Mouse (Mus musculus) adrenal gland, adult (tissue): ENCODE data around the gene Slc1a1.
A peak's percentile ranks its signal among the peaks of the same experiment; 100 is the strongest.

ENCODE experiments used
- DNase-seq, 2 experiments: peaks; one replicate each; pipeline ENCODE4 v3.0.0; 2022 to 2023; ENCODE audit warnings: low spot score in 1 of 2; ENCODE audit not compliant: inconsistent age in 2 of 2

Gene Slc1a1

DNA sequence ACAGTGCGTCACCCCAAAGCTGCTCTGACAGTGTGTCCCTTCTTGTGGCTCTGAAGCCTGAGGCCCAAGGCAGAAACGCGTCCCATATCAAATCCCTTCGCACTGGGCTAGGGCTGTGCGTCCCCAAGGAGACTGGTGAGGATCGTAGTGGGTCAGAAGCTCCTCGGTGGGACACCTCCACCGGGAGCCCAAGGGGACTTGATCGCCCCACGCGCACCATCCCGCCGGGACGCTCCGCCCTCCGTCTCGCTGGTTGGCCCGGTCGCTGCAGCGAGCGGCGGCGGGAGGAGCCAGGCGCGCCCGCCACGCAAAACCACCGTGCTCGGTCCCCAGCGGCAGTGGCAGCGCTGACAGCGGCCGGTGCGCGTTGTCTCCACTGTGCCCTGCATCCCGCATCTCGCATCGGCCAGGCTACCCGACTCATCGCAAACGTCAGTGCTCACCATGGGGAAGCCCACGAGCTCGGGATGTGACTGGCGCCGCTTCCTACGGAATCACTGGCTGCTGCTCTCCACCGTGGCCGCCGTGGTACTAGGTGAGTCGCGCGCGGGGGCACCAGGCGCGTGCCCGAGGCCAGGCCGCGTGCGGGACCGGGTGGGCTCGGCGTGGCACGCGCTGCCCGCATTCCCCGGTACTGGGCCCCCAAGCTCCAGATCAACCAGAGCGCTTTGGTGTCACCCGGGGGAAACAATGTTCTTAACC, at the start of gene Slc1a1:
TSS of gene Slc1a1 (plus strand) at position 252 of the 702 bp plus-strand sequence.
- DNase-seq = peak; percentile 54 to 85

DNA sequence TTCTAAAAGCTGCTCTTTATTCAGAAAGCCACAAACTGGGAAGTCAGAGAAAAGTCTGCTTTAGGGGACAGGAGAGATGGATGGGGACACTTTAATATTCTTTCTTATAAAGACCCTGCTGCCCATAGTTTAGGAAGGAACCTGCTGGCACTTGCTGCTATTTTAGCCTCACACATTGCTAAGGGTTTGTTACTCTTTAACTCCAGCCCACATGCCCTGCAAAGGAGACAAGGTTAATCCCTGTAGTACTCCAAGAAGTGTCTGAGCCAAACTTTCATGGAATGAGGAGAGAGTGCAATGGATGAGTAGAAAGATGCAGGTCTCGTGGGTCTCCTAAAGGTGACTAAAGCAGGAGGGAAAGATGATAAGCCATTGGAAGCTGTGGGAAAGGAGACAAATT, 44.7 kb upstream of the Slc1a1 start:
- no peak for DNase-seq

DNA sequence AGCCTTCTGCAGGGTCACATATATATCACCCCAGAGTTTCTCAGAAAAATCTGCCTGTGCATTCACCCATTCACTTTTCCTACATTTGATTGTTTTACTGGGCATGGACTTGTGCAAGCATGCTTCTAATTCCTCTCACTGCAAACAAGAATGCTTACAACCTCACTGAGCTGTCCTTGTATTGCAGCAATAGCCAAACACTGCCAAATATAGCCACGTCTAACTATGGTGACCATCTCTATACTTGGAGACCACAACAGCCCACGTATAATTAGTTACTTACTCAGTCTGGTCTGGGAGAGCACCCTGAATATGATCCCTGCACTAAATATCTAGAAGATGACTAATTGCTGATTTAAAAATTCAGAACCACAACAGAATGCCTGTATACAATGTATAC, 41.5 kb upstream of the Slc1a1 start:
- DNase-seq = no peak

DNA sequence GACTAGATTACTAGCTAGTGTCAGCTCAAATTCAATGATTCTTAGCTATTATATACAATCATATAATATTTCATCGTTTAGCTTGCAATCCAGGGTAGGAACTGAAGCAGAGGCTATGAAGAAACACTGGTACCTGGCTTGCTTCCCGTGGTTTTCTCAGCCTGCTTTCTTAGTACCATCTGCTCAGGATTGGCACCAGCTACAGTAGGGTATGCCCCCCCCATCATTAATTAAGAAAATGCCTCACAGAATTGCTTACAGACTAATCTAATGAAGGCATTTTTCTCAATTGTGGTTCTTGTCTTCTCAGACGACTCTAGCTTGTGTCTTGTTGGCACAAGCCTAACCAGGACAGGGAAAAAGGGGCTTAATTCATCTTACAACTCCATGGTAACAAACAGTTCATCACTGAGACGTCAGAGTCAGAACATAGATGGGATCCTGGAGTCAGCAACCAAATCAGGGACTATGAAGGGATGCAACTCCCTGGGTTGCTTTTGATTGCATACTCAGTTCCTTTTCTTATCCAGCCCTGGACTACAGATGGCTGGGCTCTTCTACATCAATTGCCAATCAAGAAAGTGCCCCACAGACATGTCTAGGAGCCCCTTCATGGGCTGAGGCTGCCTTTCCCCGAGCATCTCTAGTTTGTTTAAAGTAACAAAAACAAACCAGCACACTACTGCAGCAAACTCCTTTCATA, 38.6 kb upstream of the Slc1a1 start:
- no peak for DNase-seq

DNA sequence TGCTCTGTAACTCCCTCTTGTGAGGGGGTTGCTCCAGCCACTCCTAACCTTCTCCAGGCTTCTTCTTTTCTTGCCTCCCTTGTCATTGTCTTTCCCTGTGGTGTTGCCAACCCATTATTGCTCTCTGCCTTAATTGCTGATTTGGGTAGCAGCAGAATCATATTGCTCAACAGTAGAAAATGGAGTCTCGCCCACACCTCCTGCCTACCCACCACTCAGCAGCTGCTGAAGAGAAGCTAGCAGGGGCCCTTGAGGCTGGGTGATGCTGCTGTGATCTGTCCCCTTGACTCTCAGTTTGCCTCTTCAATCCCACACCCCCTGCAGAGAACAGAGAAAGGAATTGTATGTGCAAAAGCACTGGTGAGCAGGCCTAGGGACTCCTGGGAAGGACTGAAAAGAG, 37.9 kb upstream of the Slc1a1 start:
- no peak for DNase-seq

DNA sequence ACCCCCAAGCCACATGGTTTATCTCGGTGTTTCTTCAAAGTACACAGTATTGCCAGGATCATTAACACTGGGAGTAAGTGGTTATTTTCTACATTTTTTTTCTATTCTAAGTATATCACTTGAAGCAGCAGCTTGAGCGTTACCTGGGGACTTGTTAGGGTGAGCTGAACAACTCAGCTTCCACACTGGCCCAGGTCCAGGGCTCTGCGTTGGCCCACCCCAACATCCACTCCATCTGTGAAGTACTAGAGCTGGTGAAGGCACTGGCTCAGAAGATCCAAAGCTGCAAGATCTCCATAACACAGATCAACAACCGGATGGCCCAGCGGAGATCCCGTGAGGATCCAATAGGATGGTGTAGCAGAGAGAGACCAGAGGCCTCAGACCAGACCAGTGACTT, 37.2 kb upstream of the Slc1a1 start:
- DNase-seq = no peak

DNA sequence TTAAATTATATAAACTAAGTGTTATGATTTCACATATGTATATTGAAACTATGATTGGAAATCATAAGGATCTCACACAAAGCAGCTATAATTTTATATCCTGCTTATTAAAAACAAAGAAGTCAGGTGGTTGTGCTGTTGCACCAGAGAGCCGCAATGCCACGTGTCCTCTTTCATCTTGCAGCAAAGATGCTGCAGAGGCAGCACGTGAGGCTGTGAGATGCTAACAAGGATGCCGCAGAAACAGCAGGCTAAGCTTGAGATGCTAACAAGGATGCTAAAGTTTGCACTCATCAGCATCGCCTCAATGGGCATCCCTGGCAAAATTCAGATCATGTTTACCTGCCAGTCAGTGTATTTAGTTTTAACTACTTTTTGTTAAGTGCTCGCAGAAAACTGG, 34.4 kb upstream of the Slc1a1 start:
- no peak for DNase-seq

DNA sequence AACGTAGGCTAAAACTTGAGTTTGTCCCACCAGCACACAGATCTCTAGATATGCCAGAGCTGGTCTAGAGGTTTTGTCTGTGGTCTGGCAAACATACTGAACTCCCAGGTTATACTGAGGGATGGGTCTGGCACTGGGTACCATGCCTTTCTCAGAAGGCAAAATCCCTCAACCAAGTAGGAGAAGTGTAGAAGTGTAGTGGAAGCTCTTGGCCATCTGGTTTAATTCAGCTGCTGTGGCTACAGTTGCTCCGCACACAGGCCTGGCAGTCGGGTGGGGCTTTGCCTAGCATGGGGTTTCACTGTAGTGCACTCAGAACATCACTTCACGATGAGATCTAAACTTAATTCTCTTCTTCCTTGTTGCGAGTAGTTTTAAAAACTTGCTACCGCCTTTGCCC, 28.6 kb upstream of the Slc1a1 start:
- DNase-seq = no peak

DNA sequence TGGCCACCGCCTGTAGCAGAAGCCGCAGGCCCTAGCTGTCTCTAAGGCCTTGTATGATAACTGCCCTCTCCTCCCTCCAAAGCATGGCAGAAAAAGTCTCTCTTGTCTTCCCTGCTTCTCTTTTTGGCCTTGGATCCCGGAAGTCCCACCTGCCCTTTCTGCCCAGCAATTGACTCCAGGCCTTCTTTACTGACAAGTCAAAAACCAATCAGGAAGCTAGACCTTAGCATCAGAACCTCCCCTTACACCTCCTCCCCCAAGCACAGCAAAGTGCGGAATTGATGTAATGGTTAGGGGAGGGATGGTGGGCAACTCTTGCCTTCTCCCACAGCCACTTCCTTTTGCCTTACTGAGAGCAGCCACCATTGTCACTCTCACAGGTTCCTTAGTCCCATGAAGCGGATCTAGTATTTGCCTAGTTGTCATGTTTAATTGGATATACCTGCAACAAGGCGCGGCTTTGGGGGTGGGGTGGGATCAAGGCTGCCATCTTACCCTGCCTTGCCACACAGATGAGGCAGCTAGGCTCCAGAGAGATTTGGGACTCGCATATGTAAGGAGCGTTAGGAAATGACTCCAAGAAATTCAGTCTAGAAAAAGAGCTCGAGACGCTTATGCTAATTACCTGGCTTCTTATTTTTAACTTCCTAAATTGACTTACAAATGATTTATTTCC, 27.9 kb upstream of the Slc1a1 start:
- DNase-seq = no peak

DNA sequence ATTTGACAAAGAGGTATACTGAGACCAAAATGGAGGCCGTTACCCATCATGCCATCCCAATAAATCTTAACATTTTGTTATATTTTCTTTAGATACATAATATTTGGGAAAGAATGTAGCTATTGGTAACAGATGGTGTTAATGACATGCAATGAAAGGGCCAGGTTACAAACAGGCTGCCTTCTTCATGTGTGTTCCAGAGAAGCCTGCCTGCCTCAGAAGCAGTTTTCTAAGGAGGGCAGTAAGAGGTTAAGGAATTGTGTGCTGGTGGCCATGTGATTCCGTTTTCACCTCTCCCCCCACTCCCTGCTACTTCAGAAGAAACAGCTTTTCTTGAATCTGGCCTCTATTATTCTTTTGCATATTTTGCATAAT, 27.4 kb upstream of the Slc1a1 start:
- no peak for DNase-seq

DNA sequence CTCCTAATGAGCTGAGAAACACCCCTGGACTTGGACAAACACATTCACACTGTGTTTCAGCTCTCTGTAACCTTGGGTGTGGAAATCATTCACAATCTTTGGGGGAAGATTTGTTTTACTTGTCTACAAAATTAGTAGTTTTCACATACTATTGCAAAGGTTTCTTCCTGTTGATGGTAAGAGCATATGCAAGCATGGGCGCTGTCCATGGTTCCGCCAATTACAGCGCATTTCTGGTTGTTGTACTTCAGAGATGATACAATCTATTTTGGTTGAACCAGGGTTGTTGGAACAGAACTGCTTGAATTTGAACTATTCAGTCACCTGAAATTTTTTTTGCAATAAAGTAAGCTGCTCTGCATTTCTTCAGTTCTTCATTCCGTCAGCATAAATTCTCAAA, 16.6 kb upstream of the Slc1a1 start:
- DNase-seq = no peak

DNA sequence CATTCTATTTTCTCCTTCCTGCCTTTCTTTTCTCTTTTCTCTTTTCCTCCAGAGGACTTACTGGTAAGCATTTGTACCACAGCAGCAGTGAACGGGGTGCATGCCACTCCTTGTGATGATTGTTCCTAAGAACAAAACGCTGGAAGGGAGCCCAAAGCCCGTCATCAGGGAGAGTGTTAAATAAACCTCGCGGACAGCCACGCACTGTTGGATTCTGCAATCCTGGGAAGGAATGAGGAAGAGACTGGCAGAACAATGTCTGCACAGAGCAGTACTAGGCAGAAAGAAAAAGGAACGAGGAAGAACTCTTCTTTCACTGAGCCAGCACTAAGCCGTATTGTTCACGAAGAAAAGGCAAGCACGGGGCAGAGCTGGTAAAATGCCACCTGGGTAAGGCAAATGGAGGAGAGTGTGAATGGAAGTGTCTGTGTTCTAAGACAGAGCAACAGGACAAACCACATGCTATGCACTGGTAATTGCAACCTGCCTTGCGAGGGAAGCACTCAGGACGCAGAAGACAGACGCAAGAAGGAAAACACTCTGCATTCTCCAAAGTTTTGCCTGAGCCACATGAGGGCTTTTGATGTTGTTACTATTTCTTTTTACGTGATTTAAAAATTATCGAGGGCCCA, 7.0 kb upstream of the Slc1a1 start:
- DNase-seq = no peak

DNA sequence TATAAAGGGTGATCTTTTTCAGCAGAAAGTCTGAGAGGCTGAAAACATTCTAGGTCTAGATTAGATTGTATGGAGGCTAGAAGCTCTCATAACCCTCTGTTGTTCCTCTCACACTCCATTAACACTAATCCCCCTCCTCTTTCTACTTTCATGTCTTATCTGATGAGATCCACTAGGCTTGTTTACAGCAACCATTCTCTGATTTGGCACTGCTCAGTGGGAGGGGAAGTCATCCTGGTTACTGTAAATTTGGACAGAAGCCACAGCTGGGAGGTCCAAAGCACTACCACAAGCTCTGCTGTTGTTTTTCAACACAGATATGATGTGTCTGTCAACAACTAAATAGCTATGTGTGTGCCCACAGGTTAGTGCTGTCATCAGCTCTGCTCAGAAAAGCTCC, 3.5 kb upstream of the Slc1a1 start:
- DNase-seq = no peak

DNA sequence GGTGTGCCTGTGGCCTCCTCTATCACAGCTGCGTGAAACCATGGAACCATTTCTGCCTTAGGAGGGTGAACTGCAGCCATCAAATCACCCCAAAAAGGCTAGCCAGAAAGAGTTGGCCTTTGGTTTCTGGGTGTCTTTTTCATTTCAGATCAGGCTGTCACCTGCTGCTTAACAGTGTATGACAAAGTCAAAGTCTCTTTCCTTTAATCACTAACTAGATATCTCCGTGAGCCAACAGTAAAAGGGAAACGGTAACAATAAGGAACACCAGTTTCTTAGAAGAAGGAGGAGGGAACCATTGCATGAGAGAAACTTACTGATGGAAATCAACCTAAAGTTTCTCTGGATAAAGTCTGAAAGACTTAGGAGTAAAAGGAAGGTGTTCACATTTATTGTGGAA, 2.2 kb upstream of the Slc1a1 start:
- DNase-seq = no peak

DNA sequence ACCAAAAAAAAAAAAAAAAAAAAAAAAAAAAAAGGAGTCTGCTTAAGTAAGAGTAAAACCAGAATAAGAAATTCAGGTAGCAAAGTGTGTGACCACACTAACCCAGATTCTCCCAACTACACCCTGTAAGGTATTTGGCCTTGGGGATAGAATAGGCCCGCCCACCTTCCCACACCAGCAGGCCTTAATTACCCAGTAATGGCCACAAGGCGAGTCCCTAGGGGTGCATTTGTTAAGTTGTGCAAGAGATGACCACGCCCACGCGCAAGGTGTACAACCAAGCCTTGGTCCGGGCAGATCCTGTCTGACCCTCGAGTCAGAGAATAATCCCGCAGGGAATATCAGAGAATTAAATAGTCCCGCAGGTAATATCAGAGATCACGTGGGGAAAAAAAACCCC, 461 bp upstream of the Slc1a1 start:
- no peak for DNase-seq

DNA sequence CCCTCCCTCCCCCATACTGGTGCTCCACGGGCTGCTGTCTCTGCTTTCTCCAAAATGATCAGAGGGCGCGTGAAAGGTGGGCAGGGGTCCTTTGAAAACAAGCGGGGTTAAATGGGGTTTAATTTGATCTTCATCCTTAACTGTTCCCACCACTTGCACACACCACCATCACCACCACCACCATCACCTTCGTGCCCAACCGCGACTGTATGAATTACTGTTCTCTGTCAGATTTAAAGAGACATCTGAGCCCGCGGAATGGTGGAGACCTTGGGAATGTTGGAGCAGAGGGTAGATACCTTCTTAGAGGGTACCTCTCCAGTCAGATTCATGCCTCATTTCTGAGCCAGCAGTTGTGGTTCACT, 633 bp downstream of the Slc1a1 start:
- no peak for DNase-seq

DNA sequence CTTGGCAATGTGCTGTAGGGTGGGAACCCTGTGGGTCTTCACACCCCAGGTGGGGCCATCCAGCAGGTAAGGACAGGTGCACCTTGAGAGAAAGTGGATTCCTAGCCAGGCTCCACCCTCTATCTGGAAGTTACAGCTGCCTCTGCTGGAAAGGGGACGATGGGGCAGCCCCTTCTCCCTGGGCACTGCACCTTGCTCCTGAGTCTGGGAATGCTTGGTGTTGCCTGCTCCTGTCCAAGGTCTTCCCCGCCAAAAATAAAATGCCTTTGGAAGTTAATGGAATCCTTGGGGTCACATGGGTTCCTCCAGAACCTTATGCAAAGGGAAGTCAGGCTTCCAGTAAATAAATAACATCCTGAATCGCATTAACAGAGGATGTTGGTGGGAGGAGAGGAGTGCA, 1.3 kb downstream of the Slc1a1 start:
- no peak for DNase-seq

DNA sequence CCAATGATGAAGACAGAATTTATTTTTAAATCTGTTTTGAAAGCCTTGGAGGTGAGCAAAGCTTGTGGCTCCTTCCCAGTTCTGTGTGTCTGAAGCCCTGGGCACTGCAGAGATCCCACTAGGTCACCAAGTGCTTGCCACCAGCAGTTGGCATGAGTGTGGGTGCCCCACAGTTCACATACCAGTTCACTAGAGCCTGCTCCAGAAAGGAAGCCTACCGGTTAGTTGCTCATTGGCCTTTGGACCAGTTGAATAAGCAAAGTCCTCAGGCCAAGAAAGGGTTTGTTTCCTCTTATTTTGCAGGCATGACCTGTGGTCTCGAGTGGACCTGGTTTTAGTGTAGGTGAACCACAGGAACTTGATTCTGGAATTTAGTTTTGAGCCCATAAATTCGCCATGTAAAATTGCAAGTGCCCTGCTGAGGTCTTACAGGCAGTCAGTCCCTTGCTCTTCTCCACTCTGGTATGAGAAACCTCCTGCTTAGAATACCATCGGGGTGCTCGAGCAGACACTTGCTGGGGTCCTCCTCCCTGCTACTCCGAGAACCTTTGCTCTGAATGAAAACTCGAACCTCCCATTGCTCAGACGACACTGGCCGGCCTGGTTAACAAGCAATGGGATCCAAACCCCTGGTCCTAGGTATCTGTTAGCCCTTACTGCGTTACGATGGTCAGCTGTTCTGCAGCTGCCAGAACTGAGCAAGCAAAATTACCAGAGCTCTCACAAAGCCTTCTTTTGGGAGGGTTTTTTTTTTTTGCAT, 2.0 kb downstream of the Slc1a1 start:
- DNase-seq = no peak

DNA sequence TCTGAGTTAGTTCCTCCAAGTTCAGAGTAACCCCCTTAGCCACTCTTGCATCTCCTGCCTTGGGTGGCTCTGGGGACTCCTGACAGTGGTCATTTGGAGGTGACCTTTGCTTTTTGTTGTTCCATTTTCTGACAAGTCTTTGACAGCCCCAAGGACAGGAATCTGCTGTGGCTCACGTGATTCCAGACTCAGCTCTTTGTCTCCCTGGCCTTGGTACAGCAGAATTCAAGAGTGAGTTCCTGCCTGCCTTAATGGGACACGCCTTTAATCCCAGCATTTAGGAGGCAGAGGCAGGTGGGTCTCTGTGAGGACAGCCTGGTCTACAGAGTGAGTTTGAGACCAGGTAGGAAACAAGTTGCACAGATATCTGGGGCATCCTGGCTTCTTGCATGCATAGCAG, 3.9 kb downstream of the Slc1a1 start:
- no peak for DNase-seq

DNA sequence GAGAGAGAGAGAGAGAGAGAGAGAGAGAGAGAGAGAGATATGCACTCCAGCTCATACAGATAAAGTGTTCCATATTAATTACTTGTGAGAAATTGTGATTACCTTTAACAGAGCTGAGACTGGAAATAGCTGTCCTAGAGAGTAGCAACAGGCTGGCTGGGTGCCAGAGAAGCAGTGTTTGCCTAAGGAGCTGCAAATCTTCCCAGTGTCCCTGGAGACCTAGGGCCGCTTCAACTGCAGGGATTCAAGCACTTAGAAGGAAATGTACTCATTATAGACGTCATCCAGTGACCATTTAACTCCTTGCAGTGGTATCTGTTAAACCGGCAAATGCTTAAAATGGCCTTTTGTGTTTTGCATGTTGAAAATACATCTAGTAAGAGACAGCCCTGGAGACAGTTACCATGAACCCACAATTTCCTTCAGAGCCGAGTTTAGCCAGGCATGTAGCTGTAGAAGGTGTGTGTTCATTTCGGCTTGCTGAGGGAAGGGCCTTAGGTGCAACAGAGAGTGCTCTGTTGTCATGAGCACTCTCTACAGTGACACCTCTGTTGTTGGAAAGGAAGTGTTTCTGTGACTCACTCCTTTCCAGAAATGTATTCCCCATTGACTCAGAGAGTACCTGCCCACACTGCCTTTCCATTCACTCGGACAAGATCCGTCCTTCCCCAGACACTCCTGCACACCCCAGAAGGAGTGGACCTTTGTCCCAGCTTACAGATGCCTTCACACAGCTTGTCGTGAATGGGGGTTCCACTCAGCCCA, 10.3 kb downstream of the Slc1a1 start:
- DNase-seq = peak in 1 of 2 experiments; percentile 28

DNA sequence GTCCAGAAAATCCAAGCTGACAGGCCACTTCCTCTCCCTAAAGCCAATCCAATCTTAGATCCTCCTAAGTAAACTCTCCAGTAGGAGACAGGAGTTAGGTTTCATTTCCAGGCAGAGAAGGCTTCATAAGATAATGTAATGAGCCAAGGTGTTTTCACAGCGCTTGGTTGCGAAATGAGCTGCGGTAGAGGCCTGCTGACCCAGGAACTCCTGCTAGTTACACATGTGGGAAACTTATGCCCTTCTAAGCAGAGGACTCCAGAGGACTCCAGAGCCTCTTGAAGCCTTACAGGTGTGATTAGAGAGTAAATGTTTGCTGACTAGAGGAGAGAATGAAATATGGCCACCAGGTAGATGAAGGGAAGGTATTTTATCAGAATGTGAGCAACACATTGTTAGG, 15.7 kb downstream of the Slc1a1 start:
- no peak for DNase-seq
